Mouse (Mus musculus) retina, postnatal 7 days (tissue): Measurements from ENCODE around the gene Pamr1.

Experiments
- DNase-seq: peaks from one replicate; pipeline ENCODE4 v3.0.0-alpha.2; 2012; ENCODE audit warnings: low read depth, low spot score

Pamr1 gene

DNA sequence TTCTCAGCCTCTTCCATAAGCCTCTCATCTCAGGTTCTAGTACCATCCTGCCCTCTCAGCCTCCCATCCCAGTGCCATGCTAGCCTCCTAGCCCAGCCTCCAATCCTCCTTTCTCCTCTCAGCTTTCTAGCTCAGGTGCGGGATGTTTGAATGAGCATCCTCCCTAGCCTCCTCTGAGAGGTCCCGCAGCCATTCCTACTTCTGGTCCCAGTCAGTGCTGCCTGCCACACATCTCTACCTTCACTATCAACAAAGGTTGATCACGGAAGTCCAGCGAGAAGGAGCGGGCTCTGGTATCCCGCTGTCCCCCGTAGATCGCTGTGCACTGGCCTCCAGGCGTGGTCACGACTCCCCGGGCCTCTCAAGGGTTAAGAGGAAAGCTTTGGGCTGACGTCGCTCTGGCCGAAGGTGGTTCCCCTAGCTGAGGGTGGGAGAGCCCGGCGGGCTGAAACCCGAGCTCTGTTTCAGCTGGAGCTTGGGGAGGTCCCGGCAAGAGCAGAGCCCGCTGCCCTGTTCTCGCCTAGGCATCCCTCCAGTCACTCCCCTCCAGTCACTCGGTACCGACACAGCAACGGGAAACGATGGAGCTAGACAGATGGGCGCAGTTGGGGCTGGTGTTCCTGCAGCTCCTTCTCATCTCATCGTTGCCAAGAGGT lies at the start of gene Pamr1:
TSS of gene Pamr1 (plus strand) at position 402 of the 656 bp plus-strand sequence.
- no peak for DNase-seq

- no peak for DNase-seq
Measured at GRCm38 (mm10) chr2:102507633-102508032, 42.2 kb upstream of the Pamr1 start.

- no peak for DNase-seq
Measured at GRCm38 (mm10) chr2:102508154-102508553, 41.7 kb upstream of the Pamr1 start.

DNA sequence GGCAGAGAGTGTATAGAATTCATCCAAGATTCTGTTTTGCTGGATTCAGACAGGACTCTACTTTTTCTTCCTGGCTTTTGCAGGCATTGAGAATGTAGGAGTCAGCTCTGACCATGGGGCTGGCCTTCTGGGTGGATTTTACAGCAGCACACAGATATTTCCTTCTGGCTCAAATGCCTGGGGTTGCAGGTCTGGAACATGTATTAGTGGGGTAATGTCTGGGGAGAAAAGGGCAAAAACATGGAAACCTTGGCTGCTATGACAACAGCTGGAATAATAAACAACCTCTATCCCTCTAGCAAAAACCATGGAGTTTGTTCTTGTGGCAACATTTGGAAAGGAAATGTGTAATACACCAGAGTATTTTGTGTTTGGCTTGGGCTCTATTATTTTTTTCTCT lies 29.9 kb upstream of the Pamr1 start:
- DNase-seq, result no peak

- DNase-seq, result no peak
Measured at GRCm38 (mm10) chr2:102527563-102527962, 22.2 kb upstream of the Pamr1 start.

DNA sequence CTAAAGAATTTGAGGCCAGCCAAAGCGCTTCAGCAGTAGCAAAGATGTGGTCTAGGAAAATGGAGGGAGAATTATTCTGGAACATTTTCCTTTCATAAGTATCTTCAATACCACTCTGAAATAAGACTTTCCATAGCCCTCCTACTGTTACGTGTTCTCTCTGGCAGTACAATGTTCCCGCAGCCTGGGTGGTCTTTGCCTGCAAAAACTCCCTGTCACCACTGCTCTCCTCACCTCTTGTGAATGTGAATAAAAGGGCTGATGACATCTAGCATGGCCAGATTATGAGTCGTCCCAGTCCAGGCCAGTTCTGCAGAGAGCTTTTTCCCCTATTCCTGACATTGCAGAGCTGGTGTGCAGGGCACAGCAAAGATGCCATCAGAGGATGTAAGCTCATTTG lies 16.4 kb upstream of the Pamr1 start:
- DNase-seq, result no peak

DNA sequence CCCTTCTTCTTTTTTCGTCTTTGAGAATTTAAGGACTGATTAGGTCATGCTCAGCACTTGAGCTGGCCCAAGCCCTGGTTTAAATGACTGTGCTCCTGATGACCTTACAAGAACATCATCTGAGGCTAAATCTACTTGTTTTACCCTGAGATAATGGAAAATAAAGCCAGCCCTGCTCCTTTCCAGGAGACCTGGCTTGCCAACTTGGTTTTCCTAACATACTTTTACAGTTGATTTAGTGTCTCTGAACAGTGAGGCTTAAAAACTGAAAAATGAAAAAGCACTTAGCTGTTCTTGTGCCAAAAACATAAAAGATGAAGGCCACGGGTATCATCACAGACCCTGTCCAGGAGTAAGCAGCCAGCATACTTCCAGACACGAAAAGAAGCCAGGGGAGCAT lies 13.0 kb upstream of the Pamr1 start:
- no peak for DNase-seq

DNA sequence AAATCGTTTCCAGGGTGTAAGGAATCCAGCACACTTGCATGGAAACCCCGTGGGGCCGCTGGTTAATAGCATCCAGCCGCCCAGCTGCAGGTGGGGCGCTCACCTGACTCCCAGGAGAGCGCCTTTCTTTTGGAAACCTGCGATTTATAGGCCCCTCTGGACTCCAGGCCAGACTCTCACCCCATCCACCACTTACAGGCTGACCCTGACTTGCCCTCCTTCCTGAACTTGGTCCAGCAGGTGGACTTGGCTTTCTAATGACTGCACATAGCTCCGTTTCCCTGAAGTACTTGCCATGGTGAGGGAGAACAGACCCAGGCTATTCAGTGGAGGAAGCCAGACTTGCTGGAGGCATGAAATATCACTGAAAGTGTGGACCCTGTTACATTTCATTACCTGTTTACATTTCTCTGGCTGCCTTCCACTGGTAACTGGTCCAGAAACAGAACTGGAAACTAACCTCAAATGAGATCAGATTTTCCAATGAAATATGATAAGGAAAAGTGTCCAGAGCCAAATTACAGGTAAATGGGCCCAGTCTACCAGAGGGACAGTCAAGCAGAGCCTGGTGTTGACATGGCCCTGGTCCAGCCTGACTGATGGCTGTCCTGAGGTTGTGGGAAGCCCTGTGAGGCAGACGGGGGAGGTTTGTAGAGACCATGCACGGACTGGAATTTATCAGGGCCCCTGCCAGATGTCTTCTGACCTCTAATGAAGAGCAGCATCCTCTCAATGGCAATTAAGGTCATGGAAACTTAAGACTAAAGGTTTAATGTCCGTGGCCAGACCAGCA lies 9.2 kb upstream of the Pamr1 start:
- no peak for DNase-seq

DNA sequence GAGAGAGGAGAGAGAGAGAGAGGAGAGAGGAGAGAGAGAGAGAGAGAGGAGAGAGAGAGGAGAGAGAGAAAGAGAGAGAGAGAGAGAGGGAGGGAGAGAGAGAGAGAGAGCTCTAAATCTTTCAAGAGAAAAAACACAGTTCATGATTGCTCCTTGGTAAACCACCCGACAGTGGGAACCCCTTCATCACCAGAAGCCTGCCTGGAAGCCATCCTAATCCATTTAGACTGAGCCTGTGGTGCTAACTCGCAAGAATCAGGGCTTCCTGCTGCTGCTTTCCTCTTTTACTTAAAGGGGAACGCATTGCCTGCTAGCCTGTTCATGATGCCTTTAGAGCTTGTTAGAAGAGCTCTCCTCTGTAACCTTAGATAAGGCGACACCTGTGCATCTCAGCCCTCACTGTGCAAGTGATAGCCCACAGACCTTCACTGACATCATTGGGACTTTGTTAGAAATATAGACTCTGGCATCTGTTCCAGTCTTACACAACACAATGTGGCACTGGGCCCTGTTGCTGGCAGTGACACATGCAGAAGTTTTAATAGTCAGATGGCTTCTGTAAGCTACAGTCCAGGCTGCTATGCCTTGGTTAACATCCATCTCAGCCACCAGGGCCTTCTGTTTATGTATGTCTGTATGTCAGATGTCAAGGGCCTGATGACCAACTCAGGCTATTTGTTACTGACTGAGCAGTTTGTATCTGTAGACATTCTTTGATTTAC lies 8.2 kb upstream of the Pamr1 start:
- no peak for DNase-seq

GRCm38 (mm10) chr2:102543961-102544719 lies 5.7 kb upstream of the Pamr1 start:
- no peak for DNase-seq

- DNase-seq, result no peak
Measured at GRCm38 (mm10) chr2:102550910-102551582, 1.2 kb downstream of the Pamr1 start.

DNA sequence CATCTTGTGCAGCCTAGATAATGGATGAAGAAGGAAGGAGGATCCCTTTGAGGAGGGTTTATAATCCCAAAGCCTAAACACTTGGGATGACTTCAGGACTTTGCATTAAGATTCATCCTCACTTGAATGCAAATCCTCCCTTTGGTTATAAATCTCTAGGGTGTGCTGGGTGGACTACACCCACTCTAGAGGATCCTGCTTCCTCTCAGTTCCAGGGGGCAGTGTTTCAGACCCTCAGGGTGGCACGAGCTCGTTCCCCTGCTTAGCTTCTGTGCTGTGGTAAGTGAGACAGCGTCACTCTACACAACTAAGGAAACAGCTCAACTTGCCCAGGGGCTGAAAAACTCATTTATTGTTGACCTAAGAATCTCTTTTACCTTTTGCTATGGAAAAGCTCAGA lies 1.8 kb downstream of the Pamr1 start:
- no peak for DNase-seq

GRCm38 (mm10) chr2:102552095-102552537 lies 2.3 kb downstream of the Pamr1 start:
- no peak for DNase-seq

DNA sequence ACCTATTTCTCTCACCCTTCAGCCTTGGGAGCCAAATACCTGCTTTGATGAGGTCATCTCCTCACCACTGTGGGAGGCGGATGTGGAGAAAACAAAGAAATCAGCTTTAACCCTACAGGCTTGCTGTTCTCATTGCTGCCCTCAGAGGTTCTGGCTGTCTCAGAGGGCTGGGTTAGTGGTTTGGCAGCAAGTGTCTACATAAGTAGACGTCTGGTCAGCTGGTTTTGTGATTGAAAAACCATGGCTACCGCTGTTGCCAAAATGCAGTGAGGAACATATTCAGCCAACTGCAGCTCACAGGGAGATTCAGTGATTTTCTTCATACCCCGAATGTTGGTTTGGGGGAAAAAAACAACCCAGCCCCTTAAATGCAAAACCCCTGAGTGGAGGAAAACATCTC lies 7.3 kb downstream of the Pamr1 start:
- no peak for DNase-seq

- DNase-seq, result no peak
Measured at GRCm38 (mm10) chr2:102558965-102559364, 9.2 kb downstream of the Pamr1 start.

DNA sequence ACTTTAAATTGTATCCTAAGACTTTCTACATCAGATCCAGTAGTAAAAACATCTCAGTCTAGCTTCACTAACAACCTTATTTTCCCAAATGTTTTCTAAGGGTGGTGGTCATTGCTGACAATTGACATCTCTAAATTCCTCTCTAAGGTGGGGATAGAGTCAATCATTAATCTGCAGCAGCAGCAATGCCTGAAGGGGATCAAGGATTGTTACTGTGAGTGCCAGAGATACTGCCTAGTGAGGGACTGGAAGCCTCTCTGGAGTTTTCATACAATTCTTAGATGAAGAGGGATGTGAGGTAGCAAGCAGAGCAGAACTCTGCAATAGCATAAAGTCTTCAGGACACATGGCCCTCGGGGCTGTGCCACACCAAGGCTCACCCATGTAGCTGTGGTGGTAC lies 14.0 kb downstream of the Pamr1 start:
- no peak for DNase-seq

DNA sequence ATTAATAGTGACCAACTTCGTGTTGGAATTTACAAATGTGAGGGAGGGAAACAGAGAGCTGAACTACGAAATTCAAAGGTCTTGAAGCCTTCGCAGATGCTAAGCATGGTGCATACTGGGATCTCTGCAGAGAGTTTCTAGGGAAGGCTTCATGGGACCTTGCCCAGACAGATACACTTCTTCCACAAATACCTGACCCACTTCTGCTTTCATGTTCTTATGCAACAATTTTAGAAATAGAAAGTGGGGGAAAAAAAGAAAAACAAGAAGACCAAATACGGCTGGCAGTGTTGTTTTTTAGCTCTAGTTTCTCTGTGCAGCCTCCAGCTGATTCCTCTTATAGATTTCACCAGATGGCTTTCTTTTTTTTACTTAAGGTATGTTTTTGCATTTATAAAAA lies 29.4 kb downstream of the Pamr1 start:
- DNase-seq, result no peak

DNA sequence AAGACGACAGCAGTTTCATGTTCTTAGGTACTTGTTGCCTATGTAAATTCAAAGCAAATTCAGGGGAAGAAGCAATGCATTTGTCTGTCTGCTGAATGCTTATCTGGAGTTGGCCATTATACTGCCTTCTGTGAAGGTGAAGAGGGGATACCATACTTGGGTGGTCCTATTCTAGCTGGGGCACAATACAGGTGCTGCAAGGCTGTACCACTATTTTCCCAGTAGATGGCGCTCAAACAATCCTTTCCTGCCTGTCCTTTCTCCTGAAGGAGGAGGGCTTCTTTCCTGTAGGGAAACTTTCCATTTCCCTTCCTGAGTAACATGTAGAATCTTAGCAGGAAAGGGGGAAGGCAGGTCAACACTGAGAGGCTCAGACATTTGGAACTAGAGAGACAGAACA lies 40.2 kb downstream of the Pamr1 start:
- peak; percentile 49 for DNase-seq

GRCm38 (mm10) chr2:102594535-102594934 lies 44.7 kb downstream of the Pamr1 start:
- no peak for DNase-seq

GRCm38 (mm10) chr2:102595395-102596130 lies 45.8 kb downstream of the Pamr1 start:
- no peak for DNase-seq
